ENCODE assay signal across 18 mouse cellular contexts in the genomic region with DNA sequence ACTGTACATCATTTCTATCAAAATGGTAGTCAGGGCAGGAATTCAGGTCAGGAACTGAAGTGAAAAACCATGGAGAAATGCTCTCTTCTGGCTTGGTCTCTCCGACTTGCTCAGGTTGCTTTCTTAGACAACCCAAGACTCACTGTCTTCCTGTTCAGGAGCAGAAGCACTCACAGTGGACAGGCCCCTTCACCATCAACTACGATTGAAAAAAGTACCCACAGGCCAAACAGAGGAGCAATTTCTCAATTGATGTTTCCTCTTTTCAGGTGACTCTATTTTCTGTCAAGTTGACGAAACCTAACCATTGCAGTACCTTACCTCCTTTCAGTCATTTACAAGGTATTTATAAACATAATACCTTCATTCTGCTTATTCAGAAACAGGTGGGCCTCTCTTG.
DNase-seq lines count a peak whose midpoint lies in the region; ATAC-seq lines count a peak whose summit lies in the region.
"Had no signal": no experiment of that assay in that cellular context is flagged by ENCODE, and none has a peak within 500 bp of the region (broad histone marks: within the 10 kb centered on the region; RNA-seq: fewer than 3 reads in every experiment).

No protein-coding gene starts in this region.

- peak; percentile 34 for ATAC-seq in granulocyte monocyte progenitor cell, adult 5-6 weeks (replicated peaks; ENCODE audit: poor library complexity, severe bottlenecking)
- ATAC-seq in megakaryocyte, adult 5-6 weeks (ENCODE audit: poor library complexity, severe bottlenecking): peak; percentile 68
- ATAC-seq in neutrophil, adult 5-6 weeks (ENCODE audit: extremely low read depth, insufficient number of reproducible peaks, low FRiP score, poor library complexity, severe bottlenecking): peak; percentile 78
- no peak for ATAC-seq in erythroblast, adult 5-6 weeks (replicated peaks; ENCODE audit: low FRiP score, poor library complexity, severe bottlenecking)
- ATAC-seq: forebrain, embryonic 13.5 days; forebrain, embryonic 15.5 days; forebrain, postnatal 0 days had no signal

- DNase-seq in thymus, postnatal 25 days: no peak
- DNase-seq: adrenal gland, adult 2 months; adrenal gland, postnatal 10 days; adrenal gland, postnatal 25 days; cerebellum, adult 11 months; cerebellum, adult 18-20 months; cerebellum, adult 8-10 months; cerebellum, adult 9-11 months; cerebellum, postnatal 14 days; cerebellum, postnatal 36 days; embryo, embryonic 11 days; forebrain, postnatal 0 days had no signal
